Mouse (Mus musculus) hindbrain, embryonic 15.5 days (tissue): ENCODE measurements around the gene Scaf1. TPM values are rescaled to one million over a fixed set of nuclear protein-coding genes. Genes with fewer than 3 reads are reported as not detected.
A peak's percentile ranks its signal among the peaks of the same experiment; 100 is the strongest.

Experiments
- ATAC-seq: fragments of 200-750 bp; cut with Nextera tagmentation; 2 replicates; pipeline ENCODE4 v1.8.0; 2017; ENCODE audit warnings: low read depth, moderate number of reproducible peaks, moderate TSS enrichment; ENCODE audit not compliant: low FRiP score
- H3K27ac ChIP-seq: fragments of 300-500 bp; sonication (generic); replicated peaks from 2 replicates; pipeline ENCODE4 v1.5.1; 2015; ENCODE audit warnings: mild to moderate bottlenecking, inconsistent platforms
- H3K27me3 ChIP-seq: fragments of 300-500 bp; sonication (generic); 2 replicates; pipeline ENCODE4 v1.6.1; 2015; ENCODE audit warnings: control low read depth, inconsistent platforms
- H3K36me3 ChIP-seq: fragments of 300-500 bp; sonication (generic); 2 replicates; pipeline ENCODE4 v1.6.1; 2015; ENCODE audit warnings: control low read depth, inconsistent platforms
- H3K4me1 ChIP-seq: fragments of 300-500 bp; sonication (generic); replicated peaks from 2 replicates; pipeline ENCODE4 v1.6.1; 2015; ENCODE audit warnings: control low read depth, inconsistent platforms
- H3K4me2 ChIP-seq: fragments of 300-500 bp; sonication (generic); 2 replicates; pipeline ENCODE4 v1.6.1; 2015; ENCODE audit warnings: moderate library complexity, mild to moderate bottlenecking, inconsistent platforms
- H3K4me3 ChIP-seq: fragments of 300-500 bp; sonication (generic); 2 replicates; pipeline ENCODE4 v1.5.1; 2015; ENCODE audit warnings: mild to moderate bottlenecking, inconsistent platforms
- H3K9ac ChIP-seq: fragments of 300-500 bp; sonication (generic); 2 replicates; pipeline ENCODE4 v1.6.1; 2015; ENCODE audit warnings: inconsistent platforms
- H3K9me3 ChIP-seq: fragments of 300-500 bp; sonication (generic); 2 replicates; pipeline ENCODE4 v1.6.1; 2016; ENCODE audit warnings: control low read depth, inconsistent platforms
- WGBS: fragments of 180-500 bp; shearing (Covaris S2); methylation state at CpG from one replicate; pipeline ENCODE4 v1.1.7; 2015; 5-methylcytosine and 5-hydroxymethylcytosine counted together
- polyA plus RNA-seq: library from polyadenylated mRNA; unstranded; fragments of >200 nt; fragmentation: Nextera tagmentation; extraction: Ambion mirVana; gene quantifications from 2 replicates; pipeline ENCODE4 v1.2.1, GENCODE M21; 2015

Scaf1 gene
- polyA plus RNA-seq, 1 experiment from 2014 or later = 56.5 TPM

GRCm38 (mm10) chr7:44973415-44974130 lies 42.6 kb downstream of the Scaf1 start:
- WGBS = 24% methylated on average over 14 of the region's 14 CpGs
- Histone ChIP-seq H3K36me3 (peaks cover 26% of the 10 kb centered on the region), H3K27ac (peak overlapping the region; percentile 91), H3K4me1 (peaks cover 44% of the 10 kb centered on the region), H3K4me2 (peak overlapping the region; percentile 98), H3K9ac (peak overlapping the region; percentile 66), H3K27me3 (no peaks in the 10 kb centered on the region), H3K4me3 (peak overlapping the region; percentile 51), H3K9me3 (no peaks in the 10 kb centered on the region)
- no peak for ATAC-seq

DNA sequence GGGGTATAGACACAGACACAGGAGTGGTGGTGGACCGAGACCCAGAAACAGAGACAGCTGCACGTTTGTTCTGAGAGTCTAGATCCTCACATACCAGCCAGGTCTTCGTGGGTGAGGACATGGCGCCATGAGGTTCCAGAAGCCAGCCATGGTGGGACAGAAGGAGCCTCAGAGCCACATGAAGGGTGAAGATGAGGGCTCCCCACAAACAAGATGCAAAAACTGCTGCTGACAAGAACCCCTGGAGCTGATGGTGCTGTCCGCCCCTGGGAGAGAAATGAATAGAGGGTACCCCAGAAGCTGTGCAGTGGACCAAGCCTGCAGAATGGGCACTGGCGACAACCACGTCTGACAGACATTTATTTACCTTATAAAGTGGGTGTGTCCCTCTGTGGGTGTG lies 45.0 kb downstream of the Scaf1 start:
- Histone ChIP-seq H3K4me1 (peaks cover 44% of the 10 kb centered on the region), H3K9me3 (no peaks in the 10 kb centered on the region), H3K4me3 (peak overlapping the region; percentile 46), H3K36me3 (peaks cover 17% of the 10 kb centered on the region), H3K27ac (peak overlapping the region; percentile 79), H3K9ac (peak overlapping the region; percentile 66), H3K27me3 (no peaks in the 10 kb centered on the region), H3K4me2 (peak overlapping the region; percentile 82)
- 70% methylated on average over 7 of the region's 7 CpGs for WGBS
- no peak for ATAC-seq

DNA sequence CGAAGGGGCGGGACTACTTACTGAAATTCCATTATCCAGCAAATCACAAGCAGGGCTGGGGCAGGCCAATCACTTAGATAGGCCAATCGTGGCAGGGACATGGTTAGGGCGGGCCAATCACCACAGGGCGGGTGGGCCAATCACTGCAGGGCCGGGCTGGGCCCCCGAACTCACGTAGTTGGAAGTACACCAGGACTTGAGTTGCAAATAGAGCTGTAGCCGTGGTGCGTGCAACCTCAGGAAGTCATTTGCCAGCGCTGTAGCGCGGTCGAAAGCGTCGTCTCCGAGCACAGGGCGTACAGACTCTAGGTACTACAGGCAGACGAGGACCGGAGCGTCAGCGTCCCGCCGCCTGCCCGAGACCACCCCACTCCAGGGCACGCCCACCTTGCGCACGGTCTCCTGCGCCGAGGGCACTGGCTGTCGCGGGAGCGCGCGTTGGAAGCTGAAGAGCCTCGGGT lies 45.9 kb downstream of the Scaf1 start:
- Histone ChIP-seq H3K27me3 (no peaks in the 10 kb centered on the region), H3K9ac (peak overlapping the region; percentile 66), H3K36me3 (peaks cover 24% of the 10 kb centered on the region), H3K27ac (peak overlapping the region; percentile 79), H3K4me1 (peaks cover 42% of the 10 kb centered on the region), H3K4me3 (peak overlapping the region; percentile 46), H3K4me2 (peak overlapping the region; percentile 82), H3K9me3 (no peaks in the 10 kb centered on the region)
- 0% methylated on average over 36 of the region's 36 CpGs for WGBS
- ATAC-seq = peak; percentile 96

GRCm38 (mm10) chr7:44966638-44967037 lies 49.5 kb downstream of the Scaf1 start:
- Histone ChIP-seq H3K27me3 (no peaks in the 10 kb centered on the region), H3K4me3 (no peak overlapping the region), H3K4me1 (peaks cover 13% of the 10 kb centered on the region), H3K4me2 (no peak overlapping the region), H3K9ac (no peak overlapping the region), H3K9me3 (no peaks in the 10 kb centered on the region), H3K27ac (no peak overlapping the region), H3K36me3 (peaks cover 49% of the 10 kb centered on the region)
- no peak for ATAC-seq
- 77% methylated on average over 15 of the region's 15 CpGs for WGBS

GRCm38 (mm10) chr7:44965975-44966374 lies 50.2 kb downstream of the Scaf1 start:
- H3K9me3 ChIP-seq = no peaks in the 10 kb centered on the region
- peaks cover 6% of the 10 kb centered on the region for H3K4me1 ChIP-seq
- H3K27me3 ChIP-seq = no peaks in the 10 kb centered on the region
- no peak for ATAC-seq
- WGBS = 87% methylated on average over 7 of the region's 7 CpGs
- no peak overlapping the region for H3K4me2 ChIP-seq
- no peak overlapping the region for H3K9ac ChIP-seq
- no peak overlapping the region for H3K4me3 ChIP-seq
- peaks cover 55% of the 10 kb centered on the region for H3K36me3 ChIP-seq
- no peak overlapping the region for H3K27ac ChIP-seq

GRCm38 (mm10) chr7:44964990-44965389 lies 51.2 kb downstream of the Scaf1 start:
- 96% methylated on average over 13 of the region's 13 CpGs for WGBS
- Histone ChIP-seq H3K36me3 (peaks cover 60% of the 10 kb centered on the region), H3K4me1 (peaks cover 3% of the 10 kb centered on the region; the same call in 1 of the 2 replicates), H3K4me2 (no peak overlapping the region), H3K27me3 (no peaks in the 10 kb centered on the region), H3K27ac (no peak overlapping the region), H3K4me3 (no peak overlapping the region), H3K9me3 (no peaks in the 10 kb centered on the region), H3K9ac (no peak overlapping the region)
- no peak for ATAC-seq

GRCm38 (mm10) chr7:44962831-44963230 lies 53.3 kb downstream of the Scaf1 start:
- peaks cover 65% of the 10 kb centered on the region for H3K36me3 ChIP-seq

DNA sequence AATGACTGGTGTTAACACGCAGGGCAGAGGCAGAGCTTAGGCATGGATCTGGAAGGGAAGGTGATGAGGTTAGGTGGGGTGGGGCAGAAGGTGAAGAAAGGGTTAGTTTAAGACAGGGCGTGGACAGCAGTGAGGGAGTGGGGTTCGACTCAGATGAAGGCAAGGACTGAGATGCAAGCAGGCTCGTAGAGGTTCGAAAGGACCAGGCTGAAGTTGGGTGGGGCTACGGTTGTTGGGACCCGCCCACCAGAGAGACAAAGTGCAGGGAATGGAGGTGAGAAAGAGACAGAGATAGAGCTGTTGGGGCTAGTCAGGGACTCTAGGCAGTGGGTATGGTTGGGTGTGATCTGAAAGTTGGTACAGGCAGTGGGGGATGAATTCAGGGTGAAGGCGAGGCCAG lies 53.8 kb downstream of the Scaf1 start:
- no peak overlapping the region for H3K4me3 ChIP-seq
- no peak overlapping the region for H3K27ac ChIP-seq
- no peaks in the 10 kb centered on the region for H3K27me3 ChIP-seq
- no peak overlapping the region for H3K9ac ChIP-seq
- WGBS = 85% methylated on average over 8 of the region's 8 CpGs
- no peak overlapping the region for H3K4me2 ChIP-seq
- ATAC-seq = no peak
- 0 out of 2 replicates have a peak, but pooled peaks cover 4% of the 10 kb centered on the region for H3K4me1 ChIP-seq
- no peaks in the 10 kb centered on the region for H3K9me3 ChIP-seq
- H3K36me3 ChIP-seq = peaks cover 62% of the 10 kb centered on the region

More at GRCm38 (mm10) chr7:44962831-44963230, 53.3 kb downstream of the Scaf1 start:
- H3K27ac ChIP-seq = no peak overlapping the region
- no peak for ATAC-seq
- no peaks in the 10 kb centered on the region for H3K9me3 ChIP-seq
- no peak overlapping the region for H3K4me2 ChIP-seq
- no peaks in the 10 kb centered on the region for H3K27me3 ChIP-seq
- no peaks in the 10 kb centered on the region for H3K4me1 ChIP-seq
- H3K4me3 ChIP-seq = no peak overlapping the region
- WGBS = 92% methylated on average over 5 of the region's 5 CpGs
- no peak overlapping the region for H3K9ac ChIP-seq

GRCm38 (mm10) chr7:44960512-44960910 lies 55.7 kb downstream of the Scaf1 start:
- Histone ChIP-seq H3K4me1 (0 out of 2 replicates have a peak, but pooled peaks cover 5% of the 10 kb centered on the region), H3K4me3 (no peak overlapping the region), H3K4me2 (no peak overlapping the region), H3K27me3 (no peaks in the 10 kb centered on the region), H3K9ac (no peak overlapping the region), H3K27ac (no peak overlapping the region), H3K36me3 (peaks cover 49% of the 10 kb centered on the region), H3K9me3 (no peaks in the 10 kb centered on the region)
- ATAC-seq = no peak
- 93% methylated on average over 13 of the region's 13 CpGs for WGBS

- H3K36me3 ChIP-seq = peaks cover 44% of the 10 kb centered on the region
- WGBS = 89% methylated on average over 10 of the region's 10 CpGs
- no peaks in the 10 kb centered on the region for H3K9me3 ChIP-seq
- H3K4me2 ChIP-seq = no peak overlapping the region
- H3K27ac ChIP-seq = no peak overlapping the region
- H3K4me1 ChIP-seq = 0 out of 2 replicates have a peak, but pooled peaks cover 5% of the 10 kb centered on the region
- ATAC-seq = no peak
- H3K9ac ChIP-seq = no peak overlapping the region
- H3K27me3 ChIP-seq = no peaks in the 10 kb centered on the region
- H3K4me3 ChIP-seq = no peak overlapping the region
Observed at GRCm38 (mm10) chr7:44959874-44960511, 56.2 kb downstream of the Scaf1 start.

- Histone ChIP-seq H3K27me3 (no peaks in the 10 kb centered on the region), H3K4me1 (0 out of 2 replicates have a peak, but pooled peaks cover 5% of the 10 kb centered on the region), H3K4me2 (no peak overlapping the region), H3K9me3 (no peaks in the 10 kb centered on the region), H3K9ac (no peak overlapping the region), H3K4me3 (no peak overlapping the region), H3K36me3 (peaks cover 37% of the 10 kb centered on the region), H3K27ac (no peak overlapping the region)
- WGBS = 89% methylated on average over 8 of the region's 8 CpGs
- ATAC-seq = no peak
Observed at GRCm38 (mm10) chr7:44959281-44959680, 56.9 kb downstream of the Scaf1 start.

GRCm38 (mm10) chr7:44958208-44958607 lies 58.0 kb downstream of the Scaf1 start:
- no peak overlapping the region for H3K9ac ChIP-seq
- H3K4me3 ChIP-seq = no peak overlapping the region
- peaks cover 31% of the 10 kb centered on the region for H3K36me3 ChIP-seq
- no peak for ATAC-seq
- peaks cover 8% of the 10 kb centered on the region for H3K4me1 ChIP-seq
- no peak overlapping the region for H3K27ac ChIP-seq
- H3K9me3 ChIP-seq = no peaks in the 10 kb centered on the region
- 60% methylated on average over 7 of the region's 7 CpGs for WGBS
- H3K4me2 ChIP-seq = no peak overlapping the region
- H3K27me3 ChIP-seq = no peaks in the 10 kb centered on the region
